Mouse (Mus musculus) liver, embryonic 15.5 days (tissue): Measurements from ENCODE around the gene Tctex1d1. TPM values are rescaled to one million over a fixed set of nuclear protein-coding genes. Genes with fewer than 3 reads are reported as not detected.

Experiments used
- ATAC-seq: fragments of 200-750 bp; cut with Nextera tagmentation; 2 replicates; pipeline ENCODE4 v1.8.0; 2017; ENCODE audit warnings: moderate number of reproducible peaks, mild to moderate bottlenecking, moderate library complexity; ENCODE audit not compliant: insufficient read depth
- H3K27ac ChIP-seq: fragments of 300-500 bp; sonication (generic); replicated peaks from 2 replicates; pipeline ENCODE4 v1.5.1; 2015; ENCODE audit warnings: mild to moderate bottlenecking, inconsistent platforms
- H3K27me3 ChIP-seq: fragments of 300-500 bp; sonication (generic); 2 replicates; pipeline ENCODE4 v1.6.1; 2015; ENCODE audit warnings: mild to moderate bottlenecking, inconsistent platforms
- H3K36me3 ChIP-seq: fragments of 300-500 bp; sonication (generic); replicated peaks from 2 replicates; pipeline ENCODE4 v1.6.1; 2015; ENCODE audit warnings: moderate library complexity, mild to moderate bottlenecking, inconsistent platforms
- H3K4me1 ChIP-seq: fragments of 300-500 bp; sonication (generic); replicated peaks from 2 replicates; pipeline ENCODE4 v1.6.1; 2015; ENCODE audit warnings: inconsistent platforms
- H3K4me2 ChIP-seq: fragments of 300-500 bp; sonication (generic); 2 replicates; pipeline ENCODE4 v1.6.1; 2015; ENCODE audit warnings: moderate library complexity, mild to moderate bottlenecking, inconsistent platforms
- H3K4me3 ChIP-seq: fragments of 300-500 bp; sonication (generic); replicated peaks from 2 replicates; pipeline ENCODE4 v1.5.1; 2015; ENCODE audit warnings: mild to moderate bottlenecking, inconsistent platforms
- H3K9ac ChIP-seq: fragments of 300-500 bp; sonication (generic); 2 replicates; pipeline ENCODE4 v1.6.1; 2015; ENCODE audit warnings: moderate library complexity, mild to moderate bottlenecking, inconsistent platforms
- H3K9me3 ChIP-seq: fragments of 300-500 bp; sonication (generic); replicated peaks from 2 replicates; pipeline ENCODE4 v1.6.1; 2016; ENCODE audit warnings: inconsistent platforms
- WGBS: fragments of 180-500 bp; shearing (Covaris S2); methylation state at CpG from one replicate; pipeline ENCODE4 v1.1.7; 2015; ENCODE audit warnings: mixed read lengths; ENCODE audit not compliant: insufficient replicate concordance; 5-methylcytosine and 5-hydroxymethylcytosine counted together
- polyA plus RNA-seq: library from polyadenylated mRNA; unstranded; fragments of >200 nt; fragmentation: Nextera tagmentation; extraction: Ambion mirVana; gene quantifications from 2 replicates; pipeline ENCODE4 v1.2.1, GENCODE M21; 2015

The Tctex1d1 gene
- polyA plus RNA-seq, 1 experiment from 2014 or later = 0.21 TPM

- H3K9me3 ChIP-seq = no peaks in the 10 kb centered on the region
- 36% methylated on average over 4 of the region's 4 CpGs for WGBS
- H3K4me3 ChIP-seq = no peak overlapping the region
Observed at GRCm38 (mm10) chr4:103013490-103013889, 35.1 kb downstream of the Tctex1d1 start.

DNA sequence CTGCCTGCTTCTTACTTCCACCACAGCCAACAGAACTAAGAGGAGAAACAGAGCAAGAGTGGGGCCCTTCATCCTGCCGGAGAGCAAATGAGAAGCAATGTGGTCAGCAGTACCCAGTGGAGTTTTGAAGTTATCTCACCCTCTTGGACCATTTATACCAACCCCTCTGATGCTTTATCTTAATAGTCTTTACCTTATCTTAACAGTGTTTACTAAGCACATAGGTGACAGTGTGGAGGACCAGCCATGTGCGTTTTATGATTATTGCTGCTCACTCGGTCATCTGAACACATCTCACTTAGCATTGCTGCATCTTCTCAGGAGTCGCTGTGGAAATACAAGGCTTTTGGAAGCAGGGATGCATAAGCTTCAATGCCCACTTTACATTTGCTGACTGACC is 48.2 kb downstream of the Tctex1d1 start, which contains the start of gene Insl5:
TSS of gene Insl5 (minus strand) at position 222 of the 400 bp plus-strand sequence.
- Histone ChIP-seq H3K9me3 (no peaks in the 10 kb centered on the region), H3K4me2 (no peak within 1 kb of the TSS), H3K4me3 (no peak within 1 kb of the TSS), H3K9ac (no peak within 1 kb of the TSS), H3K27ac (no peak within 1 kb of the TSS), H3K4me1 (no peaks in the 10 kb centered on the region), H3K27me3 (no peaks in the 10 kb centered on the region), H3K36me3 (no peaks in the 10 kb centered on the region)
- WGBS = 48% methylated on average over 4 of the region's 4 CpGs
- ATAC-seq = no peak

More at GRCm38 (mm10) chr4:103013490-103013889, 35.1 kb downstream of the Tctex1d1 start:
- no peaks in the 10 kb centered on the region for H3K36me3 ChIP-seq
- H3K4me1 ChIP-seq = no peaks in the 10 kb centered on the region
- no peak for ATAC-seq
- no peak overlapping the region for H3K4me2 ChIP-seq
- H3K27me3 ChIP-seq = no peaks in the 10 kb centered on the region
- H3K9ac ChIP-seq = no peak overlapping the region
- H3K27ac ChIP-seq = no peak overlapping the region

GRCm38 (mm10) chr4:103027745-103028144 is 49.3 kb downstream of the Tctex1d1 start:
- Histone ChIP-seq H3K4me1 (no peaks in the 10 kb centered on the region), H3K9ac (no peak overlapping the region), H3K27me3 (no peaks in the 10 kb centered on the region), H3K4me3 (no peak overlapping the region), H3K27ac (no peak overlapping the region), H3K9me3 (no peaks in the 10 kb centered on the region), H3K4me2 (no peak overlapping the region), H3K36me3 (no peaks in the 10 kb centered on the region)
- ATAC-seq = no peak
- WGBS = 66% methylated on average over 7 of the region's 7 CpGs

- ATAC-seq = no peak
- 69% methylated on average over 13 of the region's 13 CpGs for WGBS
- Histone ChIP-seq H3K9ac (no peak overlapping the region), H3K27ac (no peak overlapping the region), H3K4me1 (no peaks in the 10 kb centered on the region), H3K27me3 (no peaks in the 10 kb centered on the region), H3K4me3 (no peak overlapping the region), H3K9me3 (no peaks in the 10 kb centered on the region), H3K4me2 (no peak overlapping the region), H3K36me3 (no peaks in the 10 kb centered on the region)
Observed at GRCm38 (mm10) chr4:103028177-103029088, 50.0 kb downstream of the Tctex1d1 start.

- 34% methylated on average over 14 of the region's 14 CpGs for WGBS
- no peak overlapping the region for H3K27ac ChIP-seq
- H3K36me3 ChIP-seq = no peaks in the 10 kb centered on the region
- no peaks in the 10 kb centered on the region for H3K27me3 ChIP-seq
- no peak overlapping the region for H3K4me2 ChIP-seq
- no peak for ATAC-seq
- H3K9ac ChIP-seq = no peak overlapping the region
- no peaks in the 10 kb centered on the region for H3K4me1 ChIP-seq
- H3K4me3 ChIP-seq = no peak overlapping the region
- H3K9me3 ChIP-seq = no peaks in the 10 kb centered on the region
Observed at GRCm38 (mm10) chr4:103039103-103039837, 60.9 kb downstream of the Tctex1d1 start.

GRCm38 (mm10) chr4:103039838-103040191 is 61.4 kb downstream of the Tctex1d1 start:
- H3K4me2 ChIP-seq = no peak overlapping the region
- H3K27me3 ChIP-seq = no peaks in the 10 kb centered on the region
- no peaks in the 10 kb centered on the region for H3K4me1 ChIP-seq
- H3K4me3 ChIP-seq = no peak overlapping the region
- no peaks in the 10 kb centered on the region for H3K36me3 ChIP-seq
- no peak for ATAC-seq
- no peaks in the 10 kb centered on the region for H3K9me3 ChIP-seq
- no peak overlapping the region for H3K9ac ChIP-seq
- no peak overlapping the region for H3K27ac ChIP-seq
- 11% methylated on average over 5 of the region's 5 CpGs for WGBS

DNA sequence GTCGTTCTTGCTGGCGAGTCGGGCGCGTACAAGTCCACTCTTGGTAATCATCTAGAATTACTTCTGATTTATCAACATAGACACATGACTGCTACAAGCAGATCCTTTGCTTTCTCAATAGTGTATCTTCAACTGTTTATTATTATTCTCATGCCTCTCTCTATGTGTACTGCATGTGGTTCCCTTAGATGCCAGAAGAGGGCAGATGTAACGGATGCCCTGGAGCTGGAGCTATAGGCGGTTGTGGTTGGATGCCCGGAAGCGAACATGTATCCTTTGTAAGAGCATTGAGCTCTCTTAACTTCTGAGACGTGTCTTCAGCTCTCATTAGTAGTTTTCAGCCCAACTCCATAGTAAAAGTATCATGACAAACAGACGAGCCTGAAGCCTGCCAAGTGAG is 64.6 kb downstream of the Tctex1d1 start:
- H3K4me2 ChIP-seq = no peak overlapping the region
- H3K9ac ChIP-seq = no peak overlapping the region
- H3K4me1 ChIP-seq = no peaks in the 10 kb centered on the region
- 78% methylated on average over 11 of the region's 11 CpGs for WGBS
- no peaks in the 10 kb centered on the region for H3K27me3 ChIP-seq
- H3K9me3 ChIP-seq = no peaks in the 10 kb centered on the region
- no peak overlapping the region for H3K27ac ChIP-seq
- H3K36me3 ChIP-seq = no peaks in the 10 kb centered on the region
- no peak overlapping the region for H3K4me3 ChIP-seq
- ATAC-seq = no peak

- WGBS = 72% methylated on average over 11 of the region's 11 CpGs
- Histone ChIP-seq H3K4me2 (no peak overlapping the region), H3K9me3 (no peaks in the 10 kb centered on the region), H3K27me3 (no peaks in the 10 kb centered on the region), H3K27ac (no peak overlapping the region), H3K4me3 (no peak overlapping the region), H3K9ac (no peak overlapping the region), H3K4me1 (no peaks in the 10 kb centered on the region), H3K36me3 (no peaks in the 10 kb centered on the region)
- ATAC-seq = no peak
Observed at GRCm38 (mm10) chr4:103048046-103048445, 69.6 kb downstream of the Tctex1d1 start.

Other genes with a start within 250 kb of the Tctex1d1 start
- 0.66 and 0.73 TPM in 2 replicates for gene Sgip1, start 237.3 kb upstream of the Tctex1d1 start, polyA plus RNA-seq
- not detected in 2 replicates for gene Insl5, start 48.2 kb downstream of the Tctex1d1 start, polyA plus RNA-seq
- gene Mier1, start 135.8 kb downstream of the Tctex1d1 start, polyA plus RNA-seq = 23.9 and 26.6 TPM in 2 replicates
- gene Wdr78, start 135.9 kb downstream of the Tctex1d1 start, polyA plus RNA-seq = 0.31 and 0.45 TPM in 2 replicates
- gene Slc35d1, start 236.6 kb downstream of the Tctex1d1 start, polyA plus RNA-seq = 6.5 and 6.8 TPM in 2 replicates